Mouse (Mus musculus) lung, postnatal 0 days (tissue): ENCODE measurements around the gene 6430571L13Rik. TPM values are rescaled to one million over a fixed set of nuclear protein-coding genes. Genes with fewer than 3 reads are reported as not detected.

Experiments
- ATAC-seq: fragments of 200-750 bp; cut with Nextera tagmentation; 2 replicates; pipeline ENCODE4 v1.8.0; 2017; ENCODE audit warnings: moderate library complexity
- DNase-seq: peaks from one replicate; pipeline ENCODE4 v3.0.0-alpha.2; 2016; ENCODE audit warnings: low spot score
- H3K27ac ChIP-seq: fragments of 300-500 bp; sonication (generic); 2 replicates; pipeline ENCODE4 v1.5.1; 2014; ENCODE audit warnings: antibody characterized with exemption, mild to moderate bottlenecking, low read length, mixed read lengths
- H3K27me3 ChIP-seq: fragments of 300-500 bp; sonication (generic); replicated peaks from 2 replicates; pipeline ENCODE4 v1.6.1; 2014; ENCODE audit warnings: low read length, mixed read lengths; ENCODE audit not compliant: insufficient read depth
- H3K36me3 ChIP-seq: fragments of 300-500 bp; sonication (generic); 2 replicates; pipeline ENCODE4 v1.6.1; 2014; ENCODE audit warnings: low read length, mixed read lengths; ENCODE audit not compliant: insufficient read depth
- H3K4me1 ChIP-seq: fragments of 300-500 bp; sonication (generic); 2 replicates; pipeline ENCODE4 v1.6.1; 2014; ENCODE audit warnings: antibody characterized with exemption, low read depth, low read length, mixed read lengths; ENCODE audit not compliant: insufficient read depth
- H3K4me2 ChIP-seq: fragments of 300-500 bp; sonication (generic); replicated peaks from 2 replicates; pipeline ENCODE4 v1.6.1; 2014; ENCODE audit warnings: low read depth, mild to moderate bottlenecking, low read length, moderate library complexity, mixed read lengths
- H3K4me3 ChIP-seq: fragments of 300-500 bp; sonication (generic); 2 replicates; pipeline ENCODE4 v1.5.1; 2014; ENCODE audit warnings: low read depth, low read length
- H3K9ac ChIP-seq: fragments of 300-500 bp; sonication (generic); replicated peaks from 2 replicates; pipeline ENCODE4 v1.6.1; 2014; ENCODE audit warnings: low read depth, mild to moderate bottlenecking
- H3K9me3 ChIP-seq: fragments of 300-500 bp; sonication (generic); 2 replicates; pipeline ENCODE4 v1.6.1; 2016; ENCODE audit warnings: low read length, mixed read lengths
- CTCF ChIP-seq: IDR thresholded peaks from 2 replicates; pipeline ENCODE4 v1.5.1; 2016; ENCODE audit warnings: antibody characterized with exemption, mild to moderate bottlenecking
- EP300 ChIP-seq: IDR thresholded peaks from 2 replicates; pipeline ENCODE4 v1.6.1; 2016; ENCODE audit warnings: antibody characterized with exemption, mild to moderate bottlenecking, control low read depth
- WGBS: fragments of 180-500 bp; shearing (Covaris S2); extraction: QIAGEN DNeasy Blood & Tissue Kit; methylation state at CpG from one replicate; pipeline ENCODE4 v1.1.7; 2014; 5-methylcytosine and 5-hydroxymethylcytosine counted together
- polyA plus RNA-seq: library from polyadenylated mRNA; unstranded; fragments of >200 nt; fragmentation: Nextera tagmentation; extraction: Ambion mirVana; gene quantifications from 2 replicates; pipeline ENCODE4 v1.2.1, GENCODE M21; 2015

6430571L13Rik gene
- polyA plus RNA-seq, 1 experiment from 2014 or later, result 0.23 TPM

- Histone ChIP-seq H3K4me2 (no peak overlapping the region), H3K27ac (no peak overlapping the region)
Measured at GRCm38 (mm10) chr9:107369270-107370105, 29.1 kb downstream of the 6430571L13Rik start.

GRCm38 (mm10) chr9:107370106-107370463 lies 29.7 kb downstream of the 6430571L13Rik start:
- no peak overlapping the region for H3K4me3 ChIP-seq
- H3K36me3 ChIP-seq, result no peaks in the 10 kb centered on the region
- H3K27ac ChIP-seq, result no peak overlapping the region
- WGBS, result 8% methylated on average over 4 of the region's 4 CpGs
- no peaks in the 10 kb centered on the region for H3K4me1 ChIP-seq
- no peaks in the 10 kb centered on the region for H3K9me3 ChIP-seq
- H3K9ac ChIP-seq, result no peak overlapping the region
- DNase-seq (no peak), ATAC-seq (no peak)
- H3K27me3 ChIP-seq, result no peaks in the 10 kb centered on the region
- H3K4me2 ChIP-seq, result no peak overlapping the region
- TF ChIP-seq EP300 (no peak), CTCF (no peak)

More at GRCm38 (mm10) chr9:107369270-107370105, 29.1 kb downstream of the 6430571L13Rik start:
- no peaks in the 10 kb centered on the region for H3K9me3 ChIP-seq
- H3K36me3 ChIP-seq, result no peaks in the 10 kb centered on the region
- H3K27me3 ChIP-seq, result no peaks in the 10 kb centered on the region
- H3K4me3 ChIP-seq, result no peak overlapping the region
- TF ChIP-seq CTCF (no peak), EP300 (no peak)
- DNase-seq (no peak), ATAC-seq (no peak)
- 35% methylated on average over 10 of the region's 10 CpGs for WGBS
- H3K4me1 ChIP-seq, result no peaks in the 10 kb centered on the region
- no peak overlapping the region for H3K9ac ChIP-seq

DNA sequence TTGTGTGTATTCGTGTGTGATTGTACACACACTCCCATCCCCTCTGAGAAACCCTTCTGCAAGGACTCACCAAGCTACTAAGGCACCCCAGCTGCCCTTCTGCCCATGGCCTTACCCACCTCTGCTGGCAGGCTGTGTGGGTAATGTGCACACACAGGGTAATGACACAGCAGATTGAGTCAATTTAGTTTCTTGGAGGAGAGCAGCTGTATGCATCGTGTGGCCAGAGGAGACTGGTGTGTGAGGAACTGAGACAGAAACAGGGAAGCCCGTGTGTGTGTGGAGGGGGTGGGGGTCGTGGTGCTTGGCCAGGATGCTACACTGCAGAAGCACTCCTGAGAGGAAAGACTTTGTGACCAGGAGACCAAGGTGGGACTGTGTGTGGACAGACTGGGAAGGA lies 32.0 kb downstream of the 6430571L13Rik start:
- 54% methylated on average over 4 of the region's 4 CpGs for WGBS
- H3K9ac ChIP-seq, result no peak overlapping the region
- TF ChIP-seq CTCF (no peak), EP300 (no peak)
- H3K36me3 ChIP-seq, result no peaks in the 10 kb centered on the region
- H3K4me2 ChIP-seq, result no peak overlapping the region
- no peaks in the 10 kb centered on the region for H3K9me3 ChIP-seq
- ATAC-seq, result no peak
- no peak overlapping the region for H3K27ac ChIP-seq
- peaks cover 5% of the 10 kb centered on the region; the same call in 1 of the 2 replicates for H3K27me3 ChIP-seq
- no peaks in the 10 kb centered on the region for H3K4me1 ChIP-seq
- H3K4me3 ChIP-seq, result no peak overlapping the region
- no peak for DNase-seq

DNA sequence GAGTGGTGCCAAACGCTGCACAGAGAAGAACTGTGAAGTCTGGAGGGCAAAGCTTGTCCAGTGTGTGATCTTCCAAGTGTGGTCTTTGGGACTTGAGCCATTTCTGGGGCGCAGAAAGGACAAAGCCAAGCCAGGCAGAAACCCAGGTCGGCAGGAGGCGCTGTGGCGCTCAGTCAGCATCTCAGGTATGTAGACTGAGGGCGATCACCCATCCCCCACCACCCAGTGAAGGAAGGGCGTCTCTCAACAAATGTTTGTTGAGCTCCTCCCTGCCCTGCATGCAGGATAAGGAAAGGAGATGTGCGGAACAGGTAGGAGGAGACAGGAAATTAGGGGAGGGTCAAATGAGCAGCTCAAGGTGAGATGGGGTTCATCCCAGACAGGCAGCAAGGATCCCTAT lies 34.2 kb downstream of the 6430571L13Rik start:
- TF ChIP-seq CTCF (peak; percentile 55), EP300 (no peak)
- no peak overlapping the region for H3K4me2 ChIP-seq
- WGBS, result 6% methylated on average over 8 of the region's 8 CpGs

DNA sequence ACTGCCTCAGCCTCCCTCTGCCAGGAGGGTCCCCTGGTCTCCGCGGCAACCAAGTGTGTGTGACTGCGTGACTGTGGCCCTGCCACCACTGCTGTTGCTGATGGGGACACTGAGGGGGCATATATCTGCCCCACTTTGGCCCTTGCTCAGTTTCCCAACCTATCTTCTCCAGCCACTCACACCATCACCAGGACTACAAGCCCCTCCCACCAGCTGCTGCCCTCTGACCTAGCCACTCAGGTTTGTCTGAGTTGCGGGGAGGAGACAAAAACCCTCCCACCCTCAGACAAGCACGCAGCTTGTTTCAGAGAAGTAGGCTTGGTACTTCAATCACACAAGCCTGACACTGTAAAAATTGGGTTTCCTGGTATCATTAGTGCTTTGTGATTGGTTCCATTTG lies 35.0 kb downstream of the 6430571L13Rik start:
- H3K27me3 ChIP-seq, result peaks cover 26% of the 10 kb centered on the region

More for the DNA sequence above, 34.2 kb downstream of the 6430571L13Rik start:
- H3K9me3 ChIP-seq, result no peaks in the 10 kb centered on the region
- H3K4me3 ChIP-seq, result no peak overlapping the region
- no peak overlapping the region for H3K27ac ChIP-seq
- no peak overlapping the region for H3K9ac ChIP-seq
- no peak for DNase-seq
- ATAC-seq, result no peak
- H3K27me3 ChIP-seq, result peaks cover 26% of the 10 kb centered on the region
- no peaks in the 10 kb centered on the region for H3K36me3 ChIP-seq
- H3K4me1 ChIP-seq, result no peaks in the 10 kb centered on the region

DNA sequence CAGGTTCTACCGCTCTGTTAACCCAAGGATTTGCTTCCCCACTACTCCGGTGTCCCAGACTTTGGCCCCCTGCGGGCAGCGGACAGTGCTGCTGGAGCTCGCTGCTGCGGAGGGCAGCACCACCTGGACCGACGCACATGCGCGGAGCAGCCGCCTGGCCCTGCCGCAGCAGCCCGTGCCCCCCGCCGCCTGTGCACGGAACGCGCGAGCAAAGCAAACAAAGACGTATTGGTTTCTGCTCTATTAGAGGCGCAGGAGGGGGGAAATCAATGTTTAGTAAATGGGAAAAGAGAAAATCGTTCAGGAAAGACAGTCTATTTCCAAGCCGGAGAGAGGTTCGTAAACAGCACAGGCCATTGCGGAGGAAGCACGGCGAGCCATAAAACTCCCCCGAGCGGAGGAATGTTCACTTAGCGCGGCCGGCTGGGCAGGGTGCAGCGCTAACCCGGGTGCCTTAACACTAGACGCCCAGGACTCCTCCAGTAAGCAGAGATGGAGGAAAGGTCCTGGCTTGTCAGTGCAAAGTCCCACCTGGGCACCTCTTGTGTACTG lies 37.6 kb downstream of the 6430571L13Rik start:
- no peak overlapping the region for H3K27ac ChIP-seq
- H3K9me3 ChIP-seq, result no peaks in the 10 kb centered on the region
- no peak overlapping the region for H3K9ac ChIP-seq
- no peaks in the 10 kb centered on the region for H3K4me1 ChIP-seq
- H3K4me3 ChIP-seq, result peak overlapping the region; percentile 28
- ATAC-seq (no peak), DNase-seq (no peak)
- peak overlapping the region; percentile 52 for H3K4me2 ChIP-seq
- no peak for TF ChIP-seq CTCF
- TF ChIP-seq EP300, result no peak
- no peaks in the 10 kb centered on the region for H3K36me3 ChIP-seq
- under 1% methylated on average over 35 of the region's 35 CpGs for WGBS
- peaks cover 33% of the 10 kb centered on the region for H3K27me3 ChIP-seq

More for the DNA sequence above, 35.0 kb downstream of the 6430571L13Rik start:
- H3K27ac ChIP-seq, result no peak overlapping the region
- H3K9me3 ChIP-seq, result no peaks in the 10 kb centered on the region
- no peaks in the 10 kb centered on the region for H3K36me3 ChIP-seq
- no peaks in the 10 kb centered on the region for H3K4me1 ChIP-seq
- 19% methylated on average over 5 of the region's 5 CpGs for WGBS
- no peak overlapping the region for H3K4me2 ChIP-seq
- TF ChIP-seq CTCF (no peak), EP300 (no peak)
- no peak for DNase-seq
- no peak overlapping the region for H3K9ac ChIP-seq
- no peak for ATAC-seq
- no peak overlapping the region for H3K4me3 ChIP-seq
